Mouse (Mus musculus): ENCODE results near the gene Inf2. TPM values are rescaled to one million over a fixed set of nuclear protein-coding genes. Genes with fewer than 3 reads are reported as not detected.

Gene Inf2
- total RNA-seq, 4 experiments from 2014 or later, result 14.7 to 19.5 (median 17.7) TPM

DNA sequence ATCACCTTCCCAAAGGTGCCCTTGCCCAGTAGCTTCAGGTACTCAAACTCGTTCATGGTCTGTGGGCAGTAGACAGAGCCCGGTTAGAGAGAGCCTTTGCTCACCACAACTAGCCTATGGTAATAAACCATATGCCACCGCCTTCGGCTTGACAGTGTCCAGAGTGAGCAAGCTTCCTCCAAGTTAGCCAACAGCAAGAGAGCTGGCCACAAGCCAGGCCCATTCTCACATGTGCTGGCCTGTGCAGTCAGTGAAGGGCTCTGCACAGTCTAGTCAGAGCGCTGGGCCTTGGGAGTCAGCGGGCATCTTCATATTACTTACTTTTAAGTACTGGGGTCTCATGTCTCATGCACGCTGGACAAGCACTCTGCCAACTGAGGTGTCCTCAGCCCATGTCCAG, 70.0 kb downstream of the Inf2 start:
- no peak for DNase-seq (ENCODE audit: low spot score)

DNA sequence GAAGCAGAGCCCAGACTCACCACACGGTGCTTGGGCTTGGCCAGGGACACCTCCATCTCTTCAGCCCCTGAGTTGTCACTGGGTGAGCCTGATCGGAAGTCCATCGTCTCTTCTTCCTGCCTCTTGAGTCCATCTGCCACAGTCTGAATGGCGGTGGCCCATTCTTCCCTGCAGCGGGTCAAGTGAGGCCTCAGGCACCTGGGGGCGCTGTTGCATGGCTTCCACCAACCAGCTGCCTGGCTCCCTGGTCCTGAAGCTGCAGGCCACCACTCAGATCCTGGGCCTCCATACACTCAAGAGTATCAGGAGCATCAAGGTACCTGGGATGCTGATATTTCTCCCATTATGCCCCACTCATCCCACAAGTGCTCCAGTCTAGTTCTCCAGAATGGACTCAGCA, 70.5 kb downstream of the Inf2 start:
- DNase-seq (ENCODE audit: low spot score), result peak; percentile 46

GRCm38 (mm10) chr12:112660576-112661326, 72.2 kb downstream of the Inf2 start:
- DNase-seq (ENCODE audit: low spot score), result no peak

- DNase-seq (ENCODE audit: low spot score), result no peak
Observed at GRCm38 (mm10) chr12:112661327-112661605, 72.7 kb downstream of the Inf2 start.

- no peak for DNase-seq (ENCODE audit: low spot score)
Observed at GRCm38 (mm10) chr12:112661851-112662250, 73.3 kb downstream of the Inf2 start.

GRCm38 (mm10) chr12:112663303-112663702, 74.7 kb downstream of the Inf2 start:
- DNase-seq (ENCODE audit: low spot score), result no peak

GRCm38 (mm10) chr12:112663716-112664115, 75.1 kb downstream of the Inf2 start:
- no peak for DNase-seq (ENCODE audit: low spot score)

DNA sequence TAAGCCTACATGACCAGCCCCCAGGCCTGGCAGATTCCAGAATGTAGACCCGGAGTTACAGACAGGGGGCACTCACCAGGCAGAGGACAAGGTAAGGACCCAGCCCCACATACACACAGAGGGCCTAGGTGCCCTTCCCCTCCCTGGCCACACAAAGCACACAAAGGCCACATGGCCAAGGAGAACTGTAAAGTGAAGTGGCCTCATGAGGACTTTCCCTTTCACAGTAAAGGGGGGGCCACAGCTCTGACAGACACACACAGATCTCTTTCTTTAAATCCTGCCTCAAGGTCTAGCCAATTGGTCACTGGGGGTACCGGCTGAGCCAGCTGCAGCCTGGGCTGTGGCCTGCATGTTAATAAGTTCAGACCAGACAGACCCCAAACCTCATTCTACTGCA, 75.5 kb downstream of the Inf2 start:
- DNase-seq (ENCODE audit: low spot score), result no peak

- no peak for DNase-seq (ENCODE audit: low spot score)
Observed at GRCm38 (mm10) chr12:112664656-112665055, 76.1 kb downstream of the Inf2 start.

Small RNA genes within 50 kb of the gene (microRNA-seq; reads per million reads assigned to microRNA genes)
- not detected for gene Mir6939

Other genes starting within 250 kb of the Inf2 start
- 10 to 100 TPM; 31.2 to 50.5 (median 38.0) TPM for gene A530016L24Rik, start 99.3 kb upstream of the Inf2 start, total RNA-seq (2022)
- not detected for gene Tmem179, start 72.0 kb upstream of the Inf2 start, total RNA-seq (2022)
- 100 to 1,000 TPM; 184 to 207 (median 193) TPM for gene Adssl1, start 31.3 kb downstream of the Inf2 start, total RNA-seq (2022)
- 10 to 100 TPM; 28.3 to 35.2 (median 30.0) TPM for gene Siva1, start 55.9 kb downstream of the Inf2 start, total RNA-seq (2022)
- 100 to 1,000 TPM; 161 to 195 (median 179) TPM for gene Akt1, start 86.1 kb downstream of the Inf2 start, total RNA-seq (2022)
- gene Zbtb42, start 90.0 kb downstream of the Inf2 start, total RNA-seq (2022), result 1 to 10 TPM; 4.0 to 5.5 (median 4.9) TPM
- gene Cep170b, start 131.7 kb downstream of the Inf2 start, total RNA-seq (2022), result 10 to 100 TPM; 12.3 to 14.7 (median 13.4) TPM
- 1 to 10 TPM; 3.4 to 8.1 (median 4.3) TPM for gene Pld4, start 171.9 kb downstream of the Inf2 start, total RNA-seq (2022)
- 10 to 100 TPM; 19.3 to 24.6 (median 20.6) TPM for gene Ahnak2, start 213.9 kb downstream of the Inf2 start, total RNA-seq (2022)
- gene Clba1, start 220.2 kb downstream of the Inf2 start, total RNA-seq (2022), result 1 to 10 TPM; 1.8 to 4.3 (median 2.4) TPM
- 1 to 10 TPM; 5.6 to 6.5 (median 6.2) TPM for gene Cdca4, start 240.6 kb downstream of the Inf2 start, total RNA-seq (2022)

All from heart, adult 8-10 months (tissue).